Mouse (Mus musculus): Measurements from ENCODE around the gene Capzb. TPM values are rescaled to one million over a fixed set of nuclear protein-coding genes. Genes with fewer than 3 reads are reported as not detected.

Capzb gene
- total and polyA plus RNA-seq, 2 experiments from 2014 or later, result 108 to 309 TPM

DNA sequence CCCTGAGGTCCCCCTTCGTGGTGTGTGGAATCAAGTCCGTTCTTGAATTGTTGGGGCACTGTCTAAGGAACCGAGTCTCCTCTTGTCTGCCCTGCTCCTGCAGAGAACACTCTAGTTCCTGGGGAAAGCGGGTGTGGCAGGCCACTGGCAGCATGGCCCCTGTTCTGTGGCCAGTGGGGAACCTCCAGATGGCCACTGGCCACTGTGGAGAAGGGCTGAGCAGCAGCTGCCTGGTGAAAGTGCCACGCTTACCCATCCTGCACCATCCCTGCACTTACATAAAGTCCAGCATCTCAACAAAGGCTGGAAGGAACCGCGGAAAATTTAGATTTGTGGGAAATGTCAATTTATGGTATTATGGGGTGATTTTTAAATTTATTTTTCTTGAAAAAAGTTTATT is 83.7 kb downstream of the Capzb start:
- ATAC-seq (ENCODE audit: low FRiP score) (no peak), DNase-seq (ENCODE audit: low spot score) (no peak)
- TF ChIP-seq CTCF (IDR thresholded peaks at IDR 0.05), result no peak
- Histone ChIP-seq H3K27ac (ENCODE audit: low read depth, low read length) (no peak overlapping the region), H3K9me3 (ENCODE audit: low read length) (no peaks in the 10 kb centered on the region), H3K4me1 (ENCODE audit: insufficient read depth, low read length) (no peaks in the 10 kb centered on the region), H3K36me3 (ENCODE audit: insufficient read depth, low read length) (peaks cover 32% of the 10 kb centered on the region), H3K9ac (replicated peaks; ENCODE audit: low read length, poor library complexity, severe bottlenecking) (no peak overlapping the region), H3K4me2 (ENCODE audit: low read depth, low read length, poor library complexity, severe bottlenecking) (no peak overlapping the region), H3K27me3 (ENCODE audit: insufficient read depth, low read length) (no peaks in the 10 kb centered on the region), H3K4me3 (ENCODE audit: low read depth, low read length) (no peak overlapping the region)
- 84% methylated on average over 7 of the region's 7 CpGs for WGBS

DNA sequence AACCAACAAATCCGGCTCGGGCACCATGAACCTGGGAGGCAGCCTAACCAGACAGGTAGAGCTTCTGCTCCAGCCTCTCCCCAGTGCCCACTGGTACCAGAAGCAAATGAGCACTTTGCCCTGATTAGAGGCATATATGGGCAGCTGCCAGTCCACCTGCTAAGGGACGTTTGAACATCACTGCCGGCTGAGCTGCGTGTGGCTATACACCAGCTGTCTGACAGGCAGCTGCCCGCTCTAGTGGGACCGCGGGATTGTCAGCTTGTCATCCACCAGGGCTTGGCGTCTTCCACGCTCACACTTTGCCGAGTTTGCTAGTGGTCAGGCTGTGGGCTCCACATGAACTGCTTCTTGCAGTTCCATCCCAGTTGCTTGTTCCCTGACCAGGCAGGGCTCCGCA is 87.8 kb downstream of the Capzb start:
- 93% methylated on average over 12 of the region's 12 CpGs for WGBS
- DNase-seq (ENCODE audit: low spot score), result no peak
- no peak for TF ChIP-seq CTCF (IDR thresholded peaks at IDR 0.05)
- H3K27ac ChIP-seq (ENCODE audit: low read depth, low read length), result no peak overlapping the region
- H3K4me2 ChIP-seq (ENCODE audit: low read depth, low read length, poor library complexity, severe bottlenecking), result no peak overlapping the region
- H3K27me3 ChIP-seq (ENCODE audit: insufficient read depth, low read length), result no peaks in the 10 kb centered on the region
- H3K9me3 ChIP-seq (ENCODE audit: low read length), result no peaks in the 10 kb centered on the region
- H3K4me1 ChIP-seq (ENCODE audit: insufficient read depth, low read length), result no peaks in the 10 kb centered on the region
- ATAC-seq (ENCODE audit: low FRiP score), result no peak
- no peak overlapping the region for H3K9ac ChIP-seq (replicated peaks; ENCODE audit: low read length, poor library complexity, severe bottlenecking)
- peaks cover 36% of the 10 kb centered on the region for H3K36me3 ChIP-seq (ENCODE audit: insufficient read depth, low read length)
- H3K4me3 ChIP-seq (ENCODE audit: low read depth, low read length), result no peak overlapping the region

DNA sequence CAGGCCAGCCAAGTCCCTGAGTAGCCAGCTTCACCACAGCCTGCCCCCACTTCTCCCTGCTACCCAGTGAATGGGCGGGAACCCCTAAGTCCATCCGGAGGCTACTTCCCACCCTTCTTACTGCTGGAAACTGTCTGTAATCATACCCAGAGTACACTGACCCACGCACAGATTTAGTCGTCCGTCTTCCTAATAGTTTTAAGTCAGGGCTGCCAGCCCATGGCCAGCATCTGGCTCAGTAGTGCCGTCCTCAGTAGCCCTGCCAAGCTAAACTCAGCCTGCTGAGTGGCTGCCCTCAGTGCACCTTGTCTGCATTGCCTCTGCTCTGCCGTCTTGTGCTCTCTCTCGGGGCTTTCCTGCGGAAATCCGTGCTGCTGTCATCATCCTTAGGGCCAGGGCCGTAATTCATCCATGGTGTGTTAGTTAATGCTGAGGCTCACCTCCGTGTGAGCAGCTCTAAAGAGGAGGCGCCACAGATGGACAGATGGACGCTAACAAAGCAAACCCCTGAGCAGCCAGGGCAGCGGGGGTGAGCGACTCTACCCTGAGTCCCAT is 89.2 kb downstream of the Capzb start:
- no peak overlapping the region for H3K4me2 ChIP-seq (ENCODE audit: low read depth, low read length, poor library complexity, severe bottlenecking)
- no peaks in the 10 kb centered on the region for H3K4me1 ChIP-seq (ENCODE audit: insufficient read depth, low read length)
- no peaks in the 10 kb centered on the region for H3K9me3 ChIP-seq (ENCODE audit: low read length)
- peaks cover 36% of the 10 kb centered on the region for H3K36me3 ChIP-seq (ENCODE audit: insufficient read depth, low read length)
- H3K4me3 ChIP-seq (ENCODE audit: low read depth, low read length), result no peak overlapping the region
- H3K9ac ChIP-seq (replicated peaks; ENCODE audit: low read length, poor library complexity, severe bottlenecking), result no peak overlapping the region
- DNase-seq (ENCODE audit: low spot score) (no peak), ATAC-seq (ENCODE audit: low FRiP score) (no peak)
- WGBS, result 91% methylated on average over 16 of the region's 16 CpGs
- H3K27me3 ChIP-seq (ENCODE audit: insufficient read depth, low read length), result no peaks in the 10 kb centered on the region
- H3K27ac ChIP-seq (ENCODE audit: low read depth, low read length), result no peak overlapping the region
- no peak for TF ChIP-seq CTCF (IDR thresholded peaks at IDR 0.05)

DNA sequence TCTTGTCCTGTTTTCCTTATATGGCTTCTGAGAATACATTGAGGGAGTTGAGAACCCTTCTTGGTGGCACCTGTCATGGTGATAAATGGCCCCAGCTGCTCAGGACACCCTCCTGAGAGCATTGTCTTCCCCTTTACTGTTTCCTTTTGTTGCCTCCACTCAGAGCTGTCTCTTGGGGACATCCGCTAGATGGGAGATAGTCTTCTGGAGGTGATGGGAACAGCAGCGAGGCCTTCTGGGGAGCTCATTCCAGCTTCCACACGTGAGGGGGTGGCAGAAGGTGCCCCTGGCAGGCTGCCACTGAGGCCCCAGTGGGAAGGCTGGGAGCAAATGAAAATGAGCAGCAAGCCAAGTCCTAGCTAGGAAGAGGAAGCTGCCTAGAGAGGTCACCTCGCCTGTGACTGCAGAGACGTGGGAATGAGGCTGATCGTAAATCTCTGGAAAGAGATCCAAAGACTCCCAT is 90.3 kb downstream of the Capzb start:
- WGBS, result 76% methylated on average over 6 of the region's 6 CpGs

DNA sequence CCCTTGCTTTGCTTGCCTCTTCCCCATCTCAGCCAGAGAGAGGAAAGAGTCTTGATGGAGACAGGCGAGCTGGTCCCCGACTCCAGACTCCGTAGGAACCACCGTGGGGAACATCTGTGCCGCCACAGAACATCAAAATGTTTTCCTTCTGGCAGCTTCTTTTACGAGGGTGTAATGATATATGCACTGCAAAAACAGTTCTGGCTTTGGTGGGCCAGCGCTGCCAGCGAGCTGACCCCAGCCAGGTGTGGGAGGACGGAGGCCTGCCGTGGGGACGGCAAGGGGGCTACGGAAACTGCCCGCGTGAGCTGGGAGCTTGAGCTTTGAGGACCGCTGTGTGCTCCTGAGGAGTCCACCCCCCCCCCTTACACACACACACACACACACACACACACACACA is 92.2 kb downstream of the Capzb start:
- Histone ChIP-seq H3K9me3 (ENCODE audit: low read length) (no peaks in the 10 kb centered on the region), H3K27me3 (ENCODE audit: insufficient read depth, low read length) (no peaks in the 10 kb centered on the region), H3K9ac (replicated peaks; ENCODE audit: low read length, poor library complexity, severe bottlenecking) (no peak overlapping the region), H3K4me1 (ENCODE audit: insufficient read depth, low read length) (no peaks in the 10 kb centered on the region), H3K4me3 (ENCODE audit: low read depth, low read length) (no peak overlapping the region), H3K4me2 (ENCODE audit: low read depth, low read length, poor library complexity, severe bottlenecking) (no peak overlapping the region), H3K36me3 (ENCODE audit: insufficient read depth, low read length) (peaks cover 51% of the 10 kb centered on the region), H3K27ac (ENCODE audit: low read depth, low read length) (no peak overlapping the region)
- no peak for DNase-seq (ENCODE audit: low spot score)
- ATAC-seq (ENCODE audit: low FRiP score), result no peak
- WGBS, result 90% methylated on average over 15 of the region's 15 CpGs
- TF ChIP-seq CTCF (IDR thresholded peaks at IDR 0.05), result no peak

More for the DNA sequence above, 90.3 kb downstream of the Capzb start:
- TF ChIP-seq CTCF (IDR thresholded peaks at IDR 0.05), result no peak
- Histone ChIP-seq H3K4me1 (ENCODE audit: insufficient read depth, low read length) (no peaks in the 10 kb centered on the region), H3K4me2 (ENCODE audit: low read depth, low read length, poor library complexity, severe bottlenecking) (no peak overlapping the region), H3K4me3 (ENCODE audit: low read depth, low read length) (no peak overlapping the region), H3K36me3 (ENCODE audit: insufficient read depth, low read length) (peaks cover 38% of the 10 kb centered on the region), H3K27me3 (ENCODE audit: insufficient read depth, low read length) (no peaks in the 10 kb centered on the region), H3K27ac (ENCODE audit: low read depth, low read length) (no peak overlapping the region), H3K9me3 (ENCODE audit: low read length) (no peaks in the 10 kb centered on the region), H3K9ac (replicated peaks; ENCODE audit: low read length, poor library complexity, severe bottlenecking) (no peak overlapping the region)
- ATAC-seq (ENCODE audit: low FRiP score) (no peak), DNase-seq (ENCODE audit: low spot score) (no peak)

DNA sequence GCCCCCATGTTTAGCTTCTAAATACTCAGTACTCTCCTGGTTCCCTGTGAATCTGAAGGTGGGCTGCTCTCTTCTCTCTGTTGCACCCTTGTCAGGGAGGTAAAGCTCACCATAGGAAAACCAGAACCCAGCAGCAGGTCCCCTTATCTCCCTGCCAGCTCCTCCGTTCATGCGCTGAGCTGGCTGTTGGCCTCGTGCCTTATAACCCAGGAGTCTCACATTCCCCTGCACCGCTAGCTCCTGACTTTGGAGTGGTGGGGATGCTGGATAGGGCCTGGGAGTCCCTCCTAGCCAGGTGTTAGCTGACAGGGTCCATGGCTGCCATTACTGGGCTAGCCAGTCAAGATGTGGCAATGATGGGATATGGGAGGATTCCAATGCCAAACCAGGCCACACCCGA is 93.5 kb downstream of the Capzb start:
- H3K36me3 ChIP-seq (ENCODE audit: insufficient read depth, low read length), result peaks cover 50% of the 10 kb centered on the region
- no peaks in the 10 kb centered on the region for H3K9me3 ChIP-seq (ENCODE audit: low read length)
- H3K4me2 ChIP-seq (ENCODE audit: low read depth, low read length, poor library complexity, severe bottlenecking), result no peak overlapping the region
- H3K4me1 ChIP-seq (ENCODE audit: insufficient read depth, low read length), result no peaks in the 10 kb centered on the region
- no peak for ATAC-seq (ENCODE audit: low FRiP score)
- H3K9ac ChIP-seq (replicated peaks; ENCODE audit: low read length, poor library complexity, severe bottlenecking), result no peak overlapping the region
- H3K4me3 ChIP-seq (ENCODE audit: low read depth, low read length), result no peak overlapping the region
- DNase-seq (ENCODE audit: low spot score), result no peak
- 96% methylated on average over 5 of the region's 5 CpGs for WGBS
- no peak for TF ChIP-seq CTCF (IDR thresholded peaks at IDR 0.05)
- no peak overlapping the region for H3K27ac ChIP-seq (ENCODE audit: low read depth, low read length)
- no peaks in the 10 kb centered on the region for H3K27me3 ChIP-seq (ENCODE audit: insufficient read depth, low read length)

All from midbrain, postnatal 0 days (tissue).